Mouse (Mus musculus): ENCODE results near the gene Zfpl1. TPM values are rescaled to one million over a fixed set of nuclear protein-coding genes. Genes with fewer than 3 reads are reported as not detected.
"Not testable (repeated sequence)": the region's sequence is repeated elsewhere in the genome, so short reads cannot be mapped to it uniquely, and the experiment has no call there.

Gene Zfpl1
- polyA plus RNA-seq (2014; fragmentation: Nextera tagmentation; extraction: Ambion mirVana) = 46.6 and 52.9 TPM in 2 replicates

- Histone ChIP-seq H3K27ac (replicated peaks in 1 of 2; ENCODE audit: control insufficient read depth in 1 of 2, insufficient read depth in 1 of 2, low read depth in 2 of 2, low read length in 2 of 2) (peak within 1 kb of the TSS; percentile 42 to 63; a peak in 2 of 4 replicates), H3K36me3 (ENCODE audit: control insufficient read depth, insufficient read depth, low read length) (peaks cover 70% of the 10 kb centered on the region), H3K9me3 (ENCODE audit: control insufficient read depth, low read length) (no peaks in the 10 kb centered on the region), H3K4me3 (ENCODE audit: control insufficient read depth in 1 of 2, insufficient read depth in 1 of 2, low read depth in 1 of 2, low read length in 2 of 2) (peak within 1 kb of the TSS; percentile 81 to 84), H3K27me3 (ENCODE audit: control insufficient read depth, insufficient read depth, low read length) (no peaks in the 10 kb centered on the region), H3K4me2 (ENCODE audit: low read length) (peak within 1 kb of the TSS; percentile 81), H3K4me1 (ENCODE audit: control insufficient read depth in 2 of 2, insufficient read depth in 2 of 2, low read length in 2 of 2) (peaks cover 5 to 17% of the 10 kb centered on the region in 2 experiments; a peak in 3 of 4 replicates), H3K9ac (ENCODE audit: low read length) (peak within 1 kb of the TSS; percentile 83)
- under 1% methylated on average over 57 of the region's 58 CpGs for WGBS
- ATAC-seq (ENCODE audit: insufficient number of reproducible peaks, insufficient read depth, low FRiP score, low read depth) = peak; percentile 78
These were observed at the start of gene Zfpl1, which contains the start of gene Cdca5 for GRCm38 (mm10) chr19:6084478-6085248. Gene Zfpl1 (minus strand): TSS chr19:6084956. Gene Cdca5 (plus strand): TSS chr19:6084983.

- not testable (repeated sequence) for ATAC-seq (ENCODE audit: insufficient number of reproducible peaks, insufficient read depth, low FRiP score, low read depth); H3K27me3 ChIP-seq (ENCODE audit: control insufficient read depth, insufficient read depth, low read length); H3K4me1 ChIP-seq (ENCODE audit: control insufficient read depth in 2 of 2, insufficient read depth in 2 of 2, low read length in 2 of 2); H3K9ac ChIP-seq (ENCODE audit: low read length); H3K9me3 ChIP-seq (ENCODE audit: control insufficient read depth, low read length); H3K27ac ChIP-seq (replicated peaks in 1 of 2; ENCODE audit: control insufficient read depth in 1 of 2, insufficient read depth in 1 of 2, low read depth in 2 of 2, low read length in 2 of 2); H3K4me2 ChIP-seq (ENCODE audit: low read length); H3K4me3 ChIP-seq (ENCODE audit: control insufficient read depth in 1 of 2, insufficient read depth in 1 of 2, low read depth in 1 of 2, low read length in 2 of 2)
- H3K36me3 ChIP-seq (ENCODE audit: control insufficient read depth, insufficient read depth, low read length) = peaks cover 38% of the 10 kb centered on the region
- WGBS = 40% methylated on average over 1 of the region's 1 CpGs
These were observed 48.4 kb upstream of the Zfpl1 start for GRCm38 (mm10) chr19:6133197-6133596.

- no peak overlapping the region for H3K4me2 ChIP-seq (ENCODE audit: low read length)
- H3K27me3 ChIP-seq (ENCODE audit: control insufficient read depth, insufficient read depth, low read length) = no peaks in the 10 kb centered on the region
- 77% methylated on average over 7 of the region's 7 CpGs for WGBS
- no peak overlapping the region for H3K4me3 ChIP-seq (ENCODE audit: control insufficient read depth in 1 of 2, insufficient read depth in 1 of 2, low read depth in 1 of 2, low read length in 2 of 2)
- no peak overlapping the region for H3K9ac ChIP-seq (ENCODE audit: low read length)
- H3K4me1 ChIP-seq (ENCODE audit: control insufficient read depth in 2 of 2, insufficient read depth in 2 of 2, low read length in 2 of 2) = no peaks in the 10 kb centered on the region
- ATAC-seq (ENCODE audit: insufficient number of reproducible peaks, insufficient read depth, low FRiP score, low read depth) = no peak
- H3K36me3 ChIP-seq (ENCODE audit: control insufficient read depth, insufficient read depth, low read length) = peaks cover 33% of the 10 kb centered on the region
- no peak overlapping the region for H3K27ac ChIP-seq (replicated peaks in 1 of 2; ENCODE audit: control insufficient read depth in 1 of 2, insufficient read depth in 1 of 2, low read depth in 2 of 2, low read length in 2 of 2)
- no peaks in the 10 kb centered on the region for H3K9me3 ChIP-seq (ENCODE audit: control insufficient read depth, low read length)
These were observed 47.5 kb upstream of the Zfpl1 start for GRCm38 (mm10) chr19:6132171-6132827.

- H3K27me3 ChIP-seq (ENCODE audit: control insufficient read depth, insufficient read depth, low read length); ATAC-seq (ENCODE audit: insufficient number of reproducible peaks, insufficient read depth, low FRiP score, low read depth); H3K9me3 ChIP-seq (ENCODE audit: control insufficient read depth, low read length); H3K4me1 ChIP-seq (ENCODE audit: control insufficient read depth in 2 of 2, insufficient read depth in 2 of 2, low read length in 2 of 2); H3K27ac ChIP-seq (replicated peaks in 1 of 2; ENCODE audit: control insufficient read depth in 1 of 2, insufficient read depth in 1 of 2, low read depth in 2 of 2, low read length in 2 of 2); H3K4me3 ChIP-seq (ENCODE audit: control insufficient read depth in 1 of 2, insufficient read depth in 1 of 2, low read depth in 1 of 2, low read length in 2 of 2); H3K4me2 ChIP-seq (ENCODE audit: low read length); H3K9ac ChIP-seq (ENCODE audit: low read length): not testable (repeated sequence)
- WGBS = 70% methylated on average over 7 of the region's 7 CpGs
- peaks cover 16% of the 10 kb centered on the region for H3K36me3 ChIP-seq (ENCODE audit: control insufficient read depth, insufficient read depth, low read length)
These were observed 45.8 kb upstream of the Zfpl1 start for GRCm38 (mm10) chr19:6130414-6131128.

GRCm38 (mm10) chr19:6127760-6128341, 43.1 kb upstream of the Zfpl1 start, which contains the start of gene Snx15:
Gene Snx15 (minus strand): TSS chr19:6128304.
- peak within 1 kb of the TSS; percentile 55 to 72 for H3K4me3 ChIP-seq (ENCODE audit: control insufficient read depth in 1 of 2, insufficient read depth in 1 of 2, low read depth in 1 of 2, low read length in 2 of 2)
- WGBS = under 1% methylated on average over 32 of the region's 32 CpGs
- H3K36me3 ChIP-seq (ENCODE audit: control insufficient read depth, insufficient read depth, low read length) = 0 out of 2 replicates have a peak, but pooled peaks cover 7% of the 10 kb centered on the region
- H3K27me3 ChIP-seq (ENCODE audit: control insufficient read depth, insufficient read depth, low read length) = no peaks in the 10 kb centered on the region
- peak within 1 kb of the TSS; percentile 73 for H3K9ac ChIP-seq (ENCODE audit: low read length)
- H3K27ac ChIP-seq (replicated peaks in 1 of 2; ENCODE audit: control insufficient read depth in 1 of 2, insufficient read depth in 1 of 2, low read depth in 2 of 2, low read length in 2 of 2) = peak within 1 kb of the TSS; percentile 81 to 88
- no peaks in the 10 kb centered on the region for H3K9me3 ChIP-seq (ENCODE audit: control insufficient read depth, low read length)
- no peaks in the 10 kb centered on the region for H3K4me1 ChIP-seq (ENCODE audit: control insufficient read depth in 2 of 2, insufficient read depth in 2 of 2, low read length in 2 of 2)
- peak within 1 kb of the TSS; percentile 67 for H3K4me2 ChIP-seq (ENCODE audit: low read length)
- peak; percentile 91 for ATAC-seq (ENCODE audit: insufficient number of reproducible peaks, insufficient read depth, low FRiP score, low read depth)

- no peaks in the 10 kb centered on the region for H3K9me3 ChIP-seq (ENCODE audit: control insufficient read depth, low read length)
- WGBS = 69% methylated on average over 10 of the region's 10 CpGs
- no peak for ATAC-seq (ENCODE audit: insufficient number of reproducible peaks, insufficient read depth, low FRiP score, low read depth)
These were observed 42.2 kb upstream of the Zfpl1 start for GRCm38 (mm10) chr19:6126789-6127580.

More at GRCm38 (mm10) chr19:6126789-6127580, 42.2 kb upstream of the Zfpl1 start:
- H3K4me3 ChIP-seq (ENCODE audit: control insufficient read depth in 1 of 2, insufficient read depth in 1 of 2, low read depth in 1 of 2, low read length in 2 of 2) = peak overlapping the region; percentile 55 to 72
- H3K9ac ChIP-seq (ENCODE audit: low read length) = peak overlapping the region; percentile 73
- H3K27me3 ChIP-seq (ENCODE audit: control insufficient read depth, insufficient read depth, low read length) = no peaks in the 10 kb centered on the region
- no peaks in the 10 kb centered on the region for H3K4me1 ChIP-seq (ENCODE audit: control insufficient read depth in 2 of 2, insufficient read depth in 2 of 2, low read length in 2 of 2)
- H3K36me3 ChIP-seq (ENCODE audit: control insufficient read depth, insufficient read depth, low read length) = 0 out of 2 replicates have a peak, but pooled peaks cover 7% of the 10 kb centered on the region
- peak overlapping the region; percentile 67 for H3K4me2 ChIP-seq (ENCODE audit: low read length)
- H3K27ac ChIP-seq (replicated peaks in 1 of 2; ENCODE audit: control insufficient read depth in 1 of 2, insufficient read depth in 1 of 2, low read depth in 2 of 2, low read length in 2 of 2) = peak overlapping the region; percentile 81 to 88
